Mouse (Mus musculus) brain, embryonic 18.5 days (tissue): ENCODE data around the gene Auts2.

ENCODE experiments used
- DNase-seq: peaks from one replicate; pipeline ENCODE4 v3.0.0-alpha.2; 2012; ENCODE audit warnings: low read depth, low spot score

Gene Auts2

DNA sequence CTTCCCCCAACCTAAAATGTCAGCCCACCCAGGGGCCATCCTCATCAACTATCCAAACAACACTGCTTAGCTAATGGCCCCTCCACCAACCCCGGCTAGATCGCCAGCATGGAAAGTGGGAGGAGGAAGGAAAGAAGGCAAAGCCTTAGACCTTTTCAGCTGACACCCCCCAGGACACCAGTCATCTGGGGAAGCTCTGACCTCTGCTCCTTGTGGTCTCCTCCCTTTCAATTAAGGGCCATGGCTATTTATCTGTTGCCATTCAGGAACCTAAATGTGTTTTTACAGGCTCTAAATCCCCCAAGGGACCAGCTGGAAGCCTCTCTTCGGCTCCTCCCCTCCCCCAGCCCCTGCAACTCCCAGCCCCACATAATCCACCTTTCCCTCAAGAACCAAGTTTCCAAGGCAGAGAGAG lies 42.3 kb downstream of the Auts2 start:
- DNase-seq, result no peak

DNA sequence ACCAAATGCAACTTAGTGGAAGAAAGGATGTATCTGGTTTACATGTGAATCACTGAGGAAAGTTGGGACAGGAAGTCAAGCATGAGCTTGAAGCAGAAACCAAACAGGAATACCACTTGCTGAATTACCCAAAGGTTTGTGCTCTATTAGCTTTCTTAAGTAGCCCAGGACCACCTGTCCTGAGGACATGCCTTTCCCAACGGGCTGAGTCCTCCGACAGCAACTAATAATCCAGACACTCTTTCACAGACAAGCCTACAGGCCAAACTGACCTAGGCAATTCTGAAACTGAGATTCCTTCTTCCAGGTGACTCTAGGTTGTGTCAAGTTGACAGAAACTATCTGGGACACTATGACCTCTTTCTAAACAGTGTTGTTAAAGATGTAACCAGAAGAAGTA lies 44.2 kb downstream of the Auts2 start:
- no peak for DNase-seq

DNA sequence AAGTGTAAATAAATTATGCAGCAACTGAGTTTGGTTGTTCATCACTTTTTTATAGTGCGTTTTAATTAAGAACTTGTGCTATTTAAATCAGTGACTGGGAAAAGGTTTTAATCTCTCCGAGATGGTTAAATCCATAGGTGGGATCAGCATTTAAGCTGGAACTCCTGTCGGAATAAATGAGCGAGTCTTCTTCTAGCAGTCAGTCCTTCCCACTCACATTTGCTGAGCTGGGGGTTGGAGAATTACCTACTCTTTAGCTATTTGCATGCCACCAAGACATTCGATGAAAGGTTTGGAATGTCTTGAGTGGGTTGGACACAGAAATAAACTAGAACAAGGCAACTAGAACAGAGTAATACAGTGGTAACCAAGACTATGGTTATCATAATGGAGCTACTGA lies 45.1 kb downstream of the Auts2 start:
- no peak for DNase-seq

DNA sequence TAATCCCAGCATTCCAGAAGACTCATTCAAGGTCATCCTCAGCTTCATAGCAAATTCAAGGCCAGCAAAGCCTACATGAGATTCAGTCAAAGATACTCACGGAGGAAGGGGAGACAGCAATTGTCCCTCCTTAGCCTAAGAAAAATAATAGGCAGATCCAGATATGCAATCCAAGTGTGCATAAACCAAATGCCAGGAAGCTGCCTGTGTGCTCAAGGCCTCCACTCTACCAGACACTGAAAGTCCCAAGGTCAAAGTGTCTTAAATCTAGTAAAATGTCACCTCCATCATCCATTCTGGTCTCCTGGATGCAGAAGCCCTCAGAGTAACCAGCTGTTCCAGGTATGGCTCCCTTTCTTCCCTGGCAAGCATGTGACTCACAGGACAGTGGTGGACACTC lies 50.4 kb downstream of the Auts2 start:
- DNase-seq, result no peak

DNA sequence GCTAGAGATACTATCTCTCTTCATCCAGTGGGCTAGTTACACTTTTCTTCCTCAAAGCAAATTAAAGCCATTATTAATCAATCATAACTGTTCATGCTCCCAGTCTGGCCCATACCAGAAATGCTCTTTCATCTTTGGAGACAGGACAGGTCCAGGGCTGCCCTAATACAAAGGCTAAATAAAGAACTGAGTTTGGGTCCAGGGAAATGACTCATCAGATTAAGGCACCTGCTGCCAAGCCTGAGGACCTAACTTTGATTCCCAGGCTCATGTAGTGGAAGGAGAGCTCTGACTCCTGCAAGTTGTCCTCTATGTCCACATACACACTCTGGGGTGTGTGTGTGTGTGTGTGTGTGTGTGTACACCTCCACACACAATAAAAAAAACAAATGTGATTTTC lies 51.1 kb downstream of the Auts2 start:
- no peak for DNase-seq

DNA sequence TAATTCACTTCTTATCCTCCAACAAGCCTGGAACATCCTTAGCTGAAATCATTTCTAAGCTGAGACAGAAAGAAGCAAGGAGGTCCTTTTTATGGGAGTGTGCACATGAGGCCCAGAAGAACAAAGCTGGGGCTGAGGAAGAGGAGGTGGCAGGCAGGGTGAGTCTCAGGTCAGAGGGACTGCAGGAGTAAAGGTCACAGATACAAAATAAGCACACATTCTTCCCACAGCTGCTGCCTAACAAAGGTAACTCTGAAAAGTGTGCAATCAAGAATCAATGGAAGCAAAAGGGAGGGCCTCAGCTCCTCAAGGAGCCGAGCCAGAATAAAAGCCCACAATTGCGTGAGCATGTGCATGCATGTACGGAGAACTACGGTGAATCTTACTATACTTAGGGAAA lies 51.6 kb downstream of the Auts2 start:
- no peak for DNase-seq

DNA sequence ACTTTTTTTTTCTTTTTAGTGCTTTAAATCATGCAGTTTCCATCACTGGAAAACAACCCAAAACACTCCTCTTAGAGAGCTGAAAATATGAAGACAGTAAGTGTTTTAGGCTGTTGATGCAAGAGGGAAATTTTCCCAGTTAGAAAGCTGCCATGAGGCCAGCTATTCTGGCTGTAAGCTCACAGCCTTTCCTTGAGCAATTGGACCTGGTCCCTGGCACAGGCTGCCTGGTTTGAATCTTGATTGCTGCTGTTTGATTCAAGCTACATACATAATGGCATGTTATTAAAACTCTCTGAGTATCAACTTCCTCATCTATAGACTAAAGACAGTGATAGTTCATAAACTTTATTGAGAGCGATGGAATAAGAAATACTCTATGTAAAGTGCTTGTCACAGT lies 52.8 kb downstream of the Auts2 start:
- DNase-seq, result no peak

DNA sequence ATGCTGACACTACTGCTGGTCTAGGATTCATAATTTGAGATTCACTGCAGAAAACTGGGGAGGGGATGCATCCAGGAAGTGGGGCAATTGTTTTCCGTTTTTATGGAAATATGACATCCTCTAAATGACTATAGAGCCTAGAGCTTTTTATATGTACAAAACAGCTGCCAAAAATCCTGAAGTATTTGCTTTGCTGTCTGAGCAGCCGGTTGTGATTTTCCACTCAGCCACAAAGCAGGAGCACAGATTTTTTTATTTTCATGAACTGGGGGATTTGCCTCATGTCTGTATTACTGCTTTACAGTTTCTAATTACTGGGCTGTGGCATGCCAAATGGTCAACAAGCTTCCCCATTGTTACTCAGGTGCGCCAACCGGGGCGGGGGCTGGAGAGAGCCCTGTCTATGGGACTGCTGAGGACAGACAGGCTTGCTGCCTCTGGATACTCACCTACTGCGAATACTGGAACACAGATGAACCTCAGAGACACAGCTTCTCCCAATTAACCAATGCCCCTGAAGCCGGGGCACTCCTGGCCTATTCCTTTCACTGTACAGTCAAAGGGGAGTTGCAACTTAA lies 53.3 kb downstream of the Auts2 start:
- DNase-seq, result no peak

DNA sequence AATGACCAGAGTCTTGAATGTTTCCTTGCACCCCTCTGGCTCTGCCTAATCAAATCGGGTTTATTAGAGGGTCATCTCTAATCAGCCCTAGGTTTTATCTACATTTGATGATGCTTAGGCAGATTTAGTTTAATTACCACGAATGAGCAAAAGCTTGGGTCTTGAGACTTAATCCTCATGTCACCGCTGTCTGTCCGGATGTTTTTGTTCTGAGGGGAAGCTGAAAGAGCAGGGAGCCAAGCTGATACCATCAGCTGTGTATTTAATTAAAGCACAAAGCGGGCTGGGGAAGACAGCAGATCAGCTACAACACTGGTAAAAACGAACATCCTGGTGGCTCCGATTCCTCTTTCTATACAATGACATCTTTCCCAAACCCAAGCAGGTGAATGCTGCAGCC lies 56.3 kb downstream of the Auts2 start:
- no peak for DNase-seq

DNA sequence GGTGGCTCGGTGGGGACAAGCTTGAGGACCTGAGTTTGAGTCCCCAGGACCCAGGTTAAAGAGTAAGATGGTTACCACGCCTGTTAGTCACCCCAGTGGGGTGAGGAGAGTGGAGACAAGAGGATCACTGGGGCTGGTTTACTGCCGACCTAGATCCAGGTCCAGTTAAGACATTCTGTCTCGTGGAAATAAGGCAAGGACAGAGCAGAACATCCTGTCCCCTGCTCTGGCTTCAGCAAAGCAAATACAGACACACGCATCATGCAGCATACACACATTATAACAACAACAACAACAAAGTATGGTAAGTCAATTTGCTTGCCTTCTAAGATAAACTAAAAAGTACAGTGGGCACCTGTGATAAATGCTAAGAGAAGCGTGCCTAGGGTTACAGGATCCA lies 57.1 kb downstream of the Auts2 start:
- no peak for DNase-seq

DNA sequence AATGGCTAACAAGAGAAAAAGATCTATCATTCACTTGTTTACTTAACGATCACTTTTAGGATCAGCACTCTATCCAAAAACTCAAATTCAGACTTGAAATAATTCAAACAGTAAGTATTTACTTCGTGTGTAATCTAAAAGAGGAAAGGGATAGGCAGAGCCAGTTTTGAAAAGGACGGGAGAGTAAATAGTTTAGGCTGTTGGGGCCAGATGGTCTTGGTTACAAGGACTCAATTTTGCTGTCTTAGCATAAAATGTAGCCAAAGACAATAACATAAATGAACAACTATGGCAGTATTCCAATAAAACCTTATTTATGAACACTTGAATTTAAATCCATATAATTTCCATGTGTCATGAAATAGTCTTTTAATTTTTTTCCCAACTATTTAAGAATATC lies 57.7 kb downstream of the Auts2 start:
- no peak for DNase-seq

DNA sequence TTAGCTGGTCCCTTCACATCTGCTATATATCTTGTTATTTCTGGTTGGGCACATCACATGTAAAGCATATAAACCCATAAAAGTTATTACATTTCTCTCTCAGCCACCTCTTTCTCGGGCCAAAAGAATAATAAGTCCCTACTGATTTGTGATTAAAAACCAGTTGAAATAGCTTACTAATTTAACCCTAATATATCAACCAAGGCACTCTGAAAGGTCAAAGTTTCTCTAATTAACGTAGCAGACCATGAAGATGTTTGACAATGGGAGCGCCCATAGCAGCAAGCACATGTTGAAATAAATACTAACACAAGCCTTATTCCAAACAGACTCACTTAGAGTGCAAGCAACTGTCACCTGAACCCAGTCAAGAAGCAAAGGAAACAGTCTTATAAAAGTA lies 61.7 kb downstream of the Auts2 start:
- no peak for DNase-seq

DNA sequence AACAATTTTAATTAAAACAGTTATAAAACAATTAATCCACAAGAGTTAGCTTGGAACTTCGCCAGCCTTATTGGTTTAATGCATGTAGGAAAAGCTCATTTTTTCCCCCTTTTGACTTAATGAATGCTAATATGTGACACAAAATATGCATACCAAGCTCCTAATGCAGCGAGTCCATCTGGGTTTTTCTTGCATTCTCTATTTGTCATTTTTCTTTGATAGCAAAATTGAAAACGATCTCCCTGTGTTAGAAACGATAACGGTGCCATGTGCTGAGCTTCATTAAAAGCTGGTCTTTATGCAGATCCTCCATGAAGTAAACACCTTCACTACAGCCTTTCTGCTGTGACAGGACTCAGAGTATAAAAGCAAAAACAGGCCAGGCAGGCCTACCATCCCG lies 62.7 kb downstream of the Auts2 start:
- DNase-seq, result no peak

DNA sequence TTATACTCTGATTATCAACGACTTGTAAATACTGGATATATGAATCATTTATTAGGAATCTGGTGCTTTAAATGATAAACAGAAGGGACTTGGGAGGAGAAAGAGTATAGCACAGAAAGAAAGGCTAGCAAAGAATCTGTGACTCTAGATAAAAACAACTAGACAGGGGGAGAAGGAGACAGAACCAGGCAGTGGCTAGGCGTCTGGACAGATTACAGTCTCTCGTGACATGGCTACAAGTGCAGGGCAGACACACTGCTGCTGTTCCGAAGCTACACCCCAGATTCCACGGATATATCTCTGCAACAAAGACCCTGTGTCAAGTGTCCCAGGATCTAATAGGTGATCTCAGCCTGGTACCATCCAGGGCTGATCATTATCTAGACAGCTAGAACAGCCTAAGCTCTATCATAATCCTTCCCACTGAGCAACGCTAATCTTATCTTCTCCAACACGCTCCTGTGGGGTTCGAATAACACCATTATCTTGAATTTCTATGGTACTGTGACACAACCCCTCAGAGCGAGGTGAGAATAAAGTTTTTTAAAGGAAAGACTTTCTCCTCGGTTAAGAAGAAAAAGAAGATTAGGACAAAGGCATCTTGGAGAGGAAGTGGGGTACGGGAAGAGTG lies 63.8 kb downstream of the Auts2 start:
- no peak for DNase-seq

DNA sequence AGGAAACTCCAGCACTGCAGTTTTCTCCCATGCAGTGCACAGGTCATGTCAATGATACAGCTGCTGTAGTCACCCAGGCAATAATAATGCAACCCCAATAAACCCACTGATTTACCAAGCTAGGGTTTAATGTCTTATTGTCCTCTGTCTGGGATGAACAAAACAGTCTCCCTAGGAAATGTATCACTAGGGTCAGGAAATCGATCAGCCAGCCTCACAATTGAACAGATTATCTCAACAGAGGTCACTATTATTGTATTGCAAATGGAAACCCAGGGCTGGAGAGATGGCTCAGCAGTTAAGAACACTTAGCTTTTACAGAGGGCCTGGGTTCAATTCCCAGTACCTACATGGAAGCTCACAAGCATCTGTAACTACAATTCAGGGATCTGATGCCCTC lies 65.6 kb downstream of the Auts2 start:
- DNase-seq, result no peak

DNA sequence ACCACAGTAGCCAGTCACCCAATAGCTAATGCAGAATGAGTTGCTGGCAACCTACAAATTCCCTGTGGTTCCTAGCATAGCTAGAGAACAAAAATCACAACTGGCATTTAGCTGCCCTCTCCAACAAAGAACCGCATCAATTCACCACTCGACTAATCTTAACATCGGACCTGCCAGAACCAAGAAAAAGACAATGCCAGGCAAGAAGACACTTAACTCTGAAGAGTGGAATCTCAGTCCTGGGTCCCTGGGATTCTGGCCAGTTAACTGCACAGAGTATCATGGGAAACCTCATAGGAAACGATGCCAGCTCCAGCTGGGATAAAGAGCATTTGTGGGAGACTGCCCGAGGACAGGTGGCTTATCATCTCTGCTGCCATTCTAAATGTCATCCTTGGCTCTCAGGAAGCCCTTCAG lies 70.2 kb downstream of the Auts2 start:
- DNase-seq, result no peak

DNA sequence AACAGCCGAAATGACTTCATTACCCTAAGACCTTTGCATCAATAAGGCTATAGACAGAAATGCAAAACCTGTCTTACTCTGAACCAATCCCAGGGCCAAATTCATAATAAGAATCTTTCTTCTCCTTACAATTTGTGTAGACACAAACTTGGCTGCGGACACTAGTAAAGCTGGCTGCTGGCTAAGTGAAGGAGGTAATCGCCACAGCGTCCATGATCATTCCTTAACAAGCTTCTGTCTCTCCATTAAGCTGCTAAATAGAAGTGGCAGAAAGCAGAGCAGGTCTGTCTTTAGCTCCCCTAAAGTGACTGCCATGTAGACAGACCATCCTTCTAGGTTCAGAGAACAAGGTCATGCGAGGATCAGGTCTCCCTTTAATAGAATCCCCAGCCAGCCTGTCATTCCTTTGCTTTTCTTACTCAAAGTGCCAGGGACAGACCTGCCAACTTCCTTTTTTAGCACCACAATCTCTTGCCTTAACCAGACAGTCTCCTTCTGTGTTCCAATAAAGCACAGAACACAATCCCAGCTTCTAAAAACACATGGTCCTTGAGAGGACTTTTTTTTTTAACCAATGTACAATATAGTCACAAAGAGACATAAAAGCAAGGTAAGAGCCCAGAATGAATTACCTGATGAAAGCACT lies 70.8 kb downstream of the Auts2 start:
- no peak for DNase-seq

DNA sequence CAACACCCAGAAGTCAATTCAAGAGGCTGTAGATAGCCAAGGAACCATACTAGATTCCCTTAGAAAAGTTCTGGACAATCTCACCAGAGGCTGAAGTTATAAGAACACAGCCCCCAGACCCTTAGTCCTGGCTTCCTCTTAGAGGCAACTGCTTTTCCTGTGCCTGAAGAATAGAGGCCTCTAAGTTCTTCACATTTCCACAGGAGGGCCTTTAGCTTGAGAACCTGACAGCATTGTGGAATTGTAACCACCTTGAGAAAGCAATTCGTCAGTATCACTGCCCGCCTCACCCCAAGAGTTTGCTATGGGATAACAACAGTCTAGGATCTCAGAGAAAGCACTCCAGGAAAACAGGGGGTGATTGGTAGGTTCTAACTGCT lies 75.8 kb downstream of the Auts2 start:
- no peak for DNase-seq

DNA sequence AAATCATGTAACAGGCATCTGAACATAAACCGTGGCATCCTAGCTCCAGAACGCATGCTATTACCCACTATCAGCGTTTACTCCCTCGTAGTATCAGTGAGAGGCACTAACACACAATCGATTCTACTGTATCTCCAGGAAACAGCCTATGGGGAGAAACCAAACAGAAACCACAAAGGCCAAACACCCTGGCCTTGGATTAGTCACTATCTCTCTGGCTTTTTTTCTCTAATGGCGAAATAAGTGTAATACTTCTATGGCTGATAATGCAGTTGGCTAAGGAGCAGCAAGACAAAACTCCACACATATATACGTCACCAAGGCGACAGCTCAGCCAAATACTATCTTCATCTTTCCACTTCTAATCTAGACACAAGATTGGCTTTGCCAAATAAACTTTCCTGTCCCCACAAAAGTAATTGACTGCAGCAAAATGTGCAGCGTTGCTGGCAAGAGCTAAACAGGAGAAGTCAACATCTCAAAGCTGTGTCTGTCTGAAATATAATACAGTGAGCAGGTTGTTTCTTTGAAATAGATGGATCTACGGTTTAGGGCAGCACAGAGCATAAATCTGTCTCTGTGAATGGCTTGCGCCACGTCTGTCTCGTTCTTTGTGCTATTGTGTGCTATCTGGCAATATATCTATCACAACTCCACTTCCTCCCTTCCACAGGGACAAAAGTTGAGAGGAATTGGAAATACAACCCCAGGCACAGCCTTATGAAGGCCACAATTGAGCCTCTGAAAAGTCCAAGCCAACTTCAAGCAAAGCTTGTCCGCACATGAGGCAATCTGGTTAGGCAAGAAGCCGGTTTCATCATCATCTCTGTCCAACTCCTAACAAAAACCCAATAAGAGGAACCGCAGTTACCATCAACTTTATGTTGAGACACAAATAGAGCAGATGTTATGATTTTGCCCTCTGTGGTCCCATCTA lies 76.4 kb downstream of the Auts2 start:
- no peak for DNase-seq

DNA sequence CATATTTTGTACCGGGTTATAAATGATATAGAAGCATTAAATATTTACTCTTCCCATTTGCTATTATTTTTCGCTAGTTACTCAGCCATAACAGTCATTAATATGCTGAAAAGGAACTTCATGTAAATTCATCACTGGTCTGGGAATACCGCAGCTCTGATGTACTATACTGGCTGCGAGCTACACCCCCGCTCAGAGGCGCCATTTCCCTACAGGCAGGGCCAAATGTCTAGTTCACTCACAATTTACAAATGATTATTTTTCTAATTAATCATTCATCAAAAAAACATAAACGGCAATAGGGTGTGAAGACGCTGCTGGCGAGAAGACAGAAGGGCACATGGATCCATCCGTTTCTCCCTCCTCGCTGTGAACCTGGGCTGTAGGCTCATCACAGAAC lies 80.6 kb downstream of the Auts2 start:
- no peak for DNase-seq

DNA sequence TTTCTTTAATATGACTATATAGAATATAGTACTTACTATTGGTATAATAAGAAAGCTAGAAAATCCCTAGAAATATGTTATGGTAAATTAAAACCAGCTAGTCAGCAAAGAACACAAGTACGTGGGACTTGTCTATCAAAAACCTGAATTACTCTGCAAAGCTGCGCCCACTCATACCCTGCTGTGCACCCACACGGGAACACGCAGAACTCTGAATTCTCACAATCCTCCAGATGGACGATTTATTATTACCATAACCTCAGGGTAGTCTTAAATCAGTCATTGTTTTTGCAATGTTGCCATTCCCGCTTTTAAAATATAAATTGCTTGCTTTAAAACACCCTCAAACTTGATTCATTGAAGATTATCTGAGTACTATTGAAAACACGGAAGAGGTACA lies 84.6 kb downstream of the Auts2 start:
- no peak for DNase-seq

DNA sequence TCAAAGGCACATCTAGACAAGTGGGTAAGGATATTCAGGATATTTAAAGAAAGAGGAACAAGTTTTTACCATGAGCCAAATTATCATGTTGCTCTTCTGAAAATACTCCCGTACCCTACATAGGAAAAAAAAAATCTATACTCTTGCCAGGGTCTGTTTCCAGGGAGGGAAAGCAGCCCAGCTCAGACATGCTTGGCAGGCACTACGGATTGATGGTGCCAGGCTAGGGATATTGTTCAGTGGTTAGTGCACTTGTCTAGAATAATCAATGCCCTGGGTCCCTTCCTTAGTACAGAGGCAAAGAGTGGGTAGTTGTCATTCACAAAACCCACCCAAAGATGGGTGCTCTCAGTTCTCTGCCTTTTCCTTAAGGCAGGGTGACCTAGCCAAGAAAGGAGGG lies 90.8 kb downstream of the Auts2 start:
- no peak for DNase-seq

DNA sequence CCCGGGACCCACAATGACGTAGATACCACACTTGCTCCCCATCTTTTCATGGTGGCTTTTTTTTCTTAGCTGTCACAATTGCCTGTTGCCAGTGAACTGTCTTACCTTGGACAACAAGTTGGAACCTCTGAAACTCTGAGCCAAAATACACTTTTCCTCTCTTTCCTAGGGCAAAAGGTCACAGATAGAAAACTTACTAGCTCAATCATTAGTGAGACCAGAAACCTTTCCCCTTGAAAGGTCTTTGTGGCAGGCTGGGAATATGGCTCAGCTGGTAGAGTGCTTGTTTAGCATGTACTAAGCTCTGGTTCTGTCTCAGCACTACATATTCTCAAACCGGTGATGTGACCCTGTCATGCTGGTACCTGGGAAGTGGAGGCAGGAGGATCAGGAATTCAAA lies 93.1 kb downstream of the Auts2 start:
- DNase-seq, result no peak
